Mouse (Mus musculus): Measurements from ENCODE around the gene Snx5. TPM values are rescaled to one million over a fixed set of nuclear protein-coding genes. Genes with fewer than 3 reads are reported as not detected.

The Snx5 gene
- total RNA-seq, 2 experiments from 2014 or later, result 37.3 to 46.2 TPM

DNA sequence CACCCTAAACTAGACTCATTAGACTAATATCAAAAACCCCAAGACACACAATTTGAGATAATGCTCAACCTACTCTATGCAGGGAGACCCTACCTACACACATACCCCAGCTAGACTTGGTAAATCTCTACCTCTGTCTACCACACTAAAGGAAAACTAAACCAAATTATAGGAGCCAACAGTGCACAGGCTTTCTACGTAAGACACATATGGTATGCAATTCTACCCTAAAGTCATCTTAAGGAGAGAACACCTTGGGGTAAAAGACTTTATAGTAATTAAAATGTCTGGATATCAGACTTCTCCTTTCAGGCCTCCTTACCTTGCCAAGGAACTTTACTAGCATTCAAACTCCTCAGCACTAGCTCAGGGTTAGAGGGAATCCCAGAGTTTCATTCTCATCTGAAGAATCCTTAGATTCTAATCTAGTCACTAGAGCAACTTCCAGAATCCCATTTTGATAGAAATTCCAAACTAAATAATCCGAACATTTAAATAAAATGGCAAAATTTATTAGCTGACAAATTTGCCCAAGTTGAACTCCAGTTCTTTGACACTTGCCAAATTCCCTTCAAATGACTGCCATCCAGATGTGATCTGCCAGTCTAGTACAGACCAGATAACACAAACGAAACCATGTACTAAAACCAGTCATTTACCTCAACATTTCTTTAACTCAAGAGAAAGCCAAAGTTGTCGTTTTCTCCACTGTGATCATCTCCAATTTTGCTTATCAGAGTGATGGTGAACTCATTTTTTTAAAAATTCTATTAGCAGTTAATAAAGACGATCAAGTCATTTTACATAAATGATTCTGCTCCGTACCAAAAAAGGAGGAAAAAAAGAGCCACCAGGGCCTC is 2.0 kb downstream of the Snx5 start:
- DNase-seq, result no peak
- intact Hi-C loops (cut with DNase I), result loop anchor here (5.0 kb wide), 1 partner anchor 256 kb away; the partner anchor contains the start of gene Rrbp1

GRCm38 (mm10) chr2:144267731-144268015 is 3.0 kb downstream of the Snx5 start:
- no peak for DNase-seq
- intact Hi-C loops (cut with DNase I), result loop anchor here (5.0 kb wide), 1 partner anchor 255 kb away; the partner anchor contains the start of gene Rrbp1

DNA sequence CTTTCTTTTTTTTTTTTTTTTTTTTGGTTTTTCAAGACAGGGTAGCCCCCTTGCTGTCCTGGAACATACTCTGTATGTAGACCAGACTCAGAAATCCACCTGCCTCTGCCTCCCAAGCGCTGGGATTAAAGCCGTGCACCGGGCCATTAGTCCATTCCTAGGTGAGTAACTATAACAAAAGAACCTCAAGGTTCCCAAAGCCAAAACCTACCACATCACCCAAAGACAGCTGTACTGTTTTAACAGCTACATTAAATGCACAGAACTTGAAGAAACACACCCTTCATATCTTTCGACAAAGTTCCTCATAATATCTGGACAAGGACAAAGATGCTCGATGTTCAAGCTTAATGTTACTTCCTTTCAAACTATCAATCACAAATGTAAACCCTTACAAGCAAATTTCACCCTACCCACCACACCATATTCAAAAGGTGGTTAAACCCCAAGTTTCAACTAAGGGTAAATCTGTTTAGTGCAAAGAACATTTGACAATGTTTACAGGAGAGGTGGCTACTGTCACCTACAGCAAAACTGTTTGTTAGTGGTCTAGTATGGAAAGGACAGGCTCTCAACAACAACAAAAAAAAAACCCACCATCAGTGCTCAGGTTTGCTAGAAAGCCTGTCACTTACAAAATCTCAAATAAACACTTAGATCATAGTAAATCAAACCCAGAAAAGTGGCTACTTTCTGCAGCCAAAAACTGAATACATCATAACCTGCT is 3.5 kb downstream of the Snx5 start:
- intact Hi-C loops (cut with DNase I), result loop anchor here (5.0 kb wide), 1 partner anchor 255 kb away; the partner anchor contains the start of gene Rrbp1

GRCm38 (mm10) chr2:144265916-144266683 is 4.6 kb downstream of the Snx5 start:
- intact Hi-C loops (cut with DNase I), result loop anchor here (5.0 kb wide), 1 partner anchor 254 kb away; the partner anchor contains the start of gene Rrbp1
- DNase-seq, result no peak

More for the DNA sequence above, 3.5 kb downstream of the Snx5 start:
- no peak for DNase-seq

GRCm38 (mm10) chr2:144265120-144265488 is 5.6 kb downstream of the Snx5 start:
- intact Hi-C loops (cut with DNase I), result loop anchor here (5.0 kb wide), 1 partner anchor 253 kb away; the partner anchor contains the start of gene Rrbp1
- DNase-seq, result no peak

DNA sequence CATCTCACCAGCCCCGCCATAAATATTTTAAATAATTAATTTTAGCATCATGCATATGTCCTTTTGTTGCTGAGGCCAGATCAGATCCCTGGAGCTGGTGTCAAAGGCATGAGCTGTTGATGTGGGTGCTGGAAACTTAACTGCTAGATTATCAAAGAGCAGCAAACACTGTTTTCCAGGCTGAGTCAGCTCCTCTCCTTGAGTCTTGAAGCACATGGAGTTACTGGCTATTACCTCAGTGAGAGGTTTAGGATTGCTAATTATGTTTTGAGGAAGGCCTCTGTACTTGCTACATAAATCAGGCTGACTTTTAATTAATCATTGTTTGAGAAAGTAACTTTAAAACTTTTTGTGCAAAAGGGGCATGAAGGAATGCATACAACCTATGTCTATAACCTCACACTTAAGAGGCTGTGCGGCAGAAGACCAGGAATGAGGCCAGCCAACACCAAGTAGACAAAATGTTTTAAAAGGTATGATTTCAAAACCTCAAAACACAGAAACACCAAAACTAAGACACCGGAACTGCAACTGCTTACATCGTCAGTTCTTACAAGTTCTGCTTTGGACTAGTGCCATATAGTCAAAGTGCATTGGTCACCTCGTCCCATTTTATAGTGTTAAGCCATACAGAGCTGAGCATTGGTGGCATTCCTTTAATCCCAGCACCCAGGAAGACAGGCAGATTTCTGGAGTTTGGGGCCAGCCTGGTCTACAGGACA is 6.1 kb downstream of the Snx5 start:
- no peak for DNase-seq
- intact Hi-C loops (cut with DNase I), result loop anchor here (5.0 kb wide), 1 partner anchor 252 kb away; the partner anchor contains the start of gene Rrbp1

GRCm38 (mm10) chr2:144262837-144263236 is 7.9 kb downstream of the Snx5 start:
- intact Hi-C loops (cut with DNase I), result no loop called here
- DNase-seq, result no peak

DNA sequence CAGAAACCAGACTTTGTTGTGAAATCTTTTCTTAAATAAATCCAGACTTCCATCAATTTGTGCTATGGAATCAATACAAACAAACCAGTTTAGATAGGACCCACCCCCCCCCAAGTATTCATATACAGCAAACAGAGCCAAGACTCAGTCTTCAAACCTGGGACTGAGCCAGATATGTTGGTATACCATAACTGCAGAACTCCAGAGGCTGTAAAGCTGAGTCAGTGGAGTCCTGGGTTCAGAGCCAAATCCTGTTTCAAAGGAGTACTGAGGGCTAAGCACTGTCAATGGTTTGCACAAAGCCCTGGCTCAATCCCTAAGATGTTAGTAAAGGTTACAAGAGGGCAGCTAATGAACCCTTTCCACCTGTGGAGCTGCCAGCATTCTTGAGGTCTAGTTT is 20.6 kb downstream of the Snx5 start:
- intact Hi-C loops (cut with DNase I), result no loop called here

GRCm38 (mm10) chr2:144248613-144249376 is 21.9 kb downstream of the Snx5 start:
- DNase-seq, result no peak
- intact Hi-C loops (cut with DNase I), result no loop called here

More for the DNA sequence above, 20.6 kb downstream of the Snx5 start:
- no peak for DNase-seq

- peak in 1 of 2 experiments; percentile 33 for DNase-seq
- intact Hi-C loops (cut with DNase I), result no loop called here
Measured at GRCm38 (mm10) chr2:144247337-144247978, 23.2 kb downstream of the Snx5 start.

DNA sequence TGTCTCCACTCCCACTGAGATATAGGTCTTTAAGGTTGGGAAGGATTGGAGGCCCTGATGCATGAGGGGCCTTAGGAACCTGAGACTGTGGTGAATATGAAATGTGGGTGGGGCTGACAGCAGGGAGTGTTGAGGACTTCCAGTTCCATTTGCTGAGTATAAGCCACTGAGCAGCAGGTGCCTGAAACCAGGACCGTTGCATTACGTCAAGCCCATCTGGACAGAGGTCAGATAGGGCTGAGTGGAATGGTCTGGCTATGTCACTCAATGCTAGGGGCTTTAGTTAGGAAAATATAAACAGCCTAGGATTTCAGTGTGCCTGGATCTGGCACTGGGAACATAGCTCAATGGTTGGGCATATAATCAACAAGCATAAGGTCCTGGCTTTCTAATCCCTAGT is 24.4 kb downstream of the Snx5 start:
- DNase-seq, result no peak

GRCm38 (mm10) chr2:144245464-144245863 is 25.2 kb downstream of the Snx5 start:
- no peak for DNase-seq
- intact Hi-C loops (cut with DNase I), result no loop called here

More for the DNA sequence above, 24.4 kb downstream of the Snx5 start:
- intact Hi-C loops (cut with DNase I), result no loop called here

GRCm38 (mm10) chr2:144240095-144240899 is 30.4 kb downstream of the Snx5 start:
- intact Hi-C loops (cut with DNase I), result no loop called here
- no peak for DNase-seq

DNA sequence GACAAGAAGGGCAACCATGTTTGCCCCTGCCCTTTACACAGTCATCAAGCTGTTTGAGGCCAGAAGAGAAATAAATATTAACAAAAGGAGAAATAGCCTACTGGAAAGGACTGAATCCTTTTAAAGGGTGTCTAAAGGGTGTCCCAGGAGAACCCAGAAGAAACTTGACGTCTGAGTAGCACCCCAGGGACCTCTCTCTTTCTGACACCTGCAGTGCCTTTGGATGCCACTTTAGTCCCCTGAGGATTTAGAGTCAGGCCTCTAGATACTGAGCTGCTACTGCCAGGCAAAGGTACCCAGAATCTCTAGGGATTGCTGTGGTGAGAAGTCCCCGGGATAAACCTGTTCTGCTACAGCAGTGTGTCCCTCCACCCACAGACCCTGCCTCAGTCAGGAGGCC is 31.4 kb downstream of the Snx5 start:
- DNase-seq, result no peak
- intact Hi-C loops (cut with DNase I), result no loop called here

DNA sequence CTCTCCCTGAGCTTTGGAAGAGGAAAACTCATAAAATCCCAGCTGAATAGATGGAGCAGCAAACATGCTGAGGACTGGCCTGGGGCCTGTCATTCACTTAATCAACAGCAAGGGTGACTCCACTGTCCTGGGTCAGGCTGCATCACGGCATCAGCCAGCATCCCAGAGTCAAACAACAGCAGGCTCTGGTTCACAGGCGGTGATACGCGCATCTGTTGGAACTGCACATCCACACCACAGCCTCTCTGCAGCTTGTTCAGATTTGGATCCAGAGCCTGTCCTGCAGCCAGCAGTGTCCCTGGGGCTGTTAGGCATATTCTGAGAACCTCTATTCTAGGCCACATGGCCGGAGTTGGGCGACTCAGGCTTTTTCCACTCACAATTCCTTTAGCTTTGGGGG is 32.4 kb downstream of the Snx5 start:
- intact Hi-C loops (cut with DNase I), result no loop called here
- peak; percentile 70 to 74 for DNase-seq

- intact Hi-C loops (cut with DNase I), result no loop called here
- no peak for DNase-seq
Measured at GRCm38 (mm10) chr2:144236791-144237584, 33.7 kb downstream of the Snx5 start.

- intact Hi-C loops (cut with DNase I), result no loop called here
- DNase-seq, result no peak
Measured at GRCm38 (mm10) chr2:144235776-144236175, 34.9 kb downstream of the Snx5 start.
